Mouse (Mus musculus) intestine, postnatal 0 days (tissue): ENCODE data around the gene Tigit. TPM values are rescaled to one million over a fixed set of nuclear protein-coding genes. Genes with fewer than 3 reads are reported as not detected.

Experiments
- ATAC-seq: fragments of 200-750 bp; cut with Nextera tagmentation; 2 replicates; pipeline ENCODE4 v1.8.0; 2017; ENCODE audit warnings: mild to moderate bottlenecking, moderate TSS enrichment, moderate library complexity
- H3K27ac ChIP-seq: fragments of 300-500 bp; sonication (generic); 2 replicates; pipeline ENCODE4 v1.5.1; 2014; ENCODE audit warnings: mild to moderate bottlenecking, low read depth, low read length, moderate library complexity
- H3K27me3 ChIP-seq: fragments of 300-500 bp; sonication (generic); replicated peaks from 2 replicates; pipeline ENCODE4 v1.6.1; 2014; ENCODE audit warnings: low read length, mixed read lengths; ENCODE audit not compliant: control insufficient read depth, insufficient read depth
- H3K36me3 ChIP-seq: fragments of 300-500 bp; sonication (generic); 2 replicates; pipeline ENCODE4 v1.6.1; 2014; ENCODE audit warnings: mild to moderate bottlenecking, moderate library complexity; ENCODE audit not compliant: control insufficient read depth, insufficient read depth
- H3K4me1 ChIP-seq: fragments of 300-500 bp; sonication (generic); replicated peaks from 2 replicates; pipeline ENCODE4 v1.6.1; 2014; ENCODE audit warnings: antibody characterized with exemption, low read length, mixed read lengths; ENCODE audit not compliant: control insufficient read depth, insufficient read depth
- H3K4me2 ChIP-seq: fragments of 300-500 bp; sonication (generic); replicated peaks from 2 replicates; pipeline ENCODE4 v1.6.1; 2014; ENCODE audit warnings: low read depth, mild to moderate bottlenecking, moderate library complexity
- H3K4me3 ChIP-seq: fragments of 300-500 bp; sonication (generic); 2 replicates; pipeline ENCODE4 v1.5.1; 2014; ENCODE audit warnings: low read depth, low read length
- H3K9ac ChIP-seq: fragments of 300-500 bp; sonication (generic); 2 replicates; pipeline ENCODE4 v1.6.1; 2014; ENCODE audit warnings: mild to moderate bottlenecking, low read depth, low read length
- H3K9me3 ChIP-seq: fragments of 300-500 bp; sonication (generic); 2 replicates; pipeline ENCODE4 v1.6.1; 2016; ENCODE audit warnings: mixed run types; ENCODE audit not compliant: control insufficient read depth
- CTCF ChIP-seq: sonication (generic); IDR thresholded peaks from 2 replicates; pipeline ENCODE4 v1.5.1; 2016; ENCODE audit warnings: low read depth, mild to moderate bottlenecking, control low read depth, antibody characterized with exemption, moderate library complexity
- WGBS: fragments of 180-500 bp; shearing (Covaris S2); extraction: QIAGEN DNeasy Blood & Tissue Kit; methylation state at CpG from one replicate; pipeline ENCODE4 v1.1.7; 2014; 5-methylcytosine and 5-hydroxymethylcytosine counted together
- polyA plus RNA-seq: library from polyadenylated mRNA; unstranded; fragments of >200 nt; fragmentation: Nextera tagmentation; extraction: Ambion mirVana; gene quantifications from 2 replicates; pipeline ENCODE4 v1.2.1, GENCODE M21; 2015

Gene Tigit
- polyA plus RNA-seq, 1 experiment from 2014 or later, result not detected

DNA sequence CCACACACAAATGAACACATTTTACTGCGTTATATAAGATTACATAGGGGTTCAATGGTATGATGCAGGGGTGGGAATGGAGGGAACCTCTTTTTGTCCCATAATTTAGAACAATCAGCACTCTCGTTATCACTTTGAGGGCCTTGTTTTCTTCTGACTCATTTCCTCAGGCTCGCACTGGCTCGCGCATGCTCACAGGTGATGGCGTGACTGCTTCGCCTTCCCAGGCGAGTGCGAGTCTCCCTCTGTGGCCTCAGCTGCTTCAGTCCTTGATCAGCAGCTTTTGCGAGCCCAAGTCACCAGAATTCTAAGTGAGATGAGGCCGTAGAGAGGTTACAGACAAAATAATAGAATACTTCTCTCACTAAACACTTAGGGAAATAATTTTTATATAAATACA lies 30.2 kb upstream of the Tigit start:
- Histone ChIP-seq H3K4me3 (no peak overlapping the region), H3K27me3 (no peaks in the 10 kb centered on the region), H3K9ac (no peak overlapping the region), H3K4me1 (no peaks in the 10 kb centered on the region), H3K9me3 (no peaks in the 10 kb centered on the region), H3K4me2 (no peak overlapping the region), H3K36me3 (no peaks in the 10 kb centered on the region), H3K27ac (no peak overlapping the region)
- ATAC-seq, result no peak
- TF ChIP-seq CTCF, result no peak
- WGBS, result 89% methylated on average over 11 of the region's 11 CpGs

DNA sequence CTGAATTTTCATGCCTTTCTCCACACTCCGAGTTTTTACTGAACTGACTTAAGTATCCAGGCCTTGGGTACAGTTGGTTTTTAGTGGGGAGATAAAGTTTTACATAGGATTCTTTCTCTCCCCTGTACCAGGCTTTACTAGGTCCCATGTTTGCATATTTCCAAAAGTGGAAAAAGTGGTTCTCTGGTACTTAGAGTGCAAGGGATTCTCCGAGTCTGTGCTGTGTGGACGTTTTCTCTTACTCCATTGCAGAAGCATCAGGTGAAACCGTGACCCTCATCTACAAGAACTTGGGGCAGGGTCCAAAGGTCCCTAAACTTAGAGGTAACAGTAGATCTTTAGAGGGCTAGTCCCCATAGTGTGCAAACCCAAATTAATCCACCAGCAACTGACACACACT lies 28.7 kb upstream of the Tigit start:
- Histone ChIP-seq H3K4me1 (no peaks in the 10 kb centered on the region), H3K9me3 (no peaks in the 10 kb centered on the region), H3K27me3 (no peaks in the 10 kb centered on the region), H3K4me2 (no peak overlapping the region), H3K9ac (no peak overlapping the region), H3K4me3 (no peak overlapping the region), H3K27ac (no peak overlapping the region), H3K36me3 (no peaks in the 10 kb centered on the region)
- 87% methylated on average over 4 of the region's 4 CpGs for WGBS
- no peak for ATAC-seq
- TF ChIP-seq CTCF, result no peak

- H3K4me3 ChIP-seq, result no peak overlapping the region
- no peak for TF ChIP-seq CTCF
- no peaks in the 10 kb centered on the region for H3K36me3 ChIP-seq
- H3K9me3 ChIP-seq, result no peaks in the 10 kb centered on the region
- H3K9ac ChIP-seq, result no peak overlapping the region
- ATAC-seq, result no peak
- WGBS, result 94% methylated on average over 5 of the region's 5 CpGs
- no peak overlapping the region for H3K4me2 ChIP-seq
- H3K27me3 ChIP-seq, result no peaks in the 10 kb centered on the region
- H3K4me1 ChIP-seq, result no peaks in the 10 kb centered on the region
- no peak overlapping the region for H3K27ac ChIP-seq
Measured at GRCm38 (mm10) chr16:43691741-43692140, 27.8 kb upstream of the Tigit start.

- Histone ChIP-seq H3K36me3 (no peaks in the 10 kb centered on the region), H3K9me3 (no peaks in the 10 kb centered on the region), H3K27ac (no peak overlapping the region), H3K27me3 (no peaks in the 10 kb centered on the region), H3K9ac (no peak overlapping the region), H3K4me3 (no peak overlapping the region), H3K4me2 (no peak overlapping the region), H3K4me1 (no peaks in the 10 kb centered on the region)
- no peak for TF ChIP-seq CTCF
- no peak for ATAC-seq
- WGBS, result 83% methylated on average over 2 of the region's 2 CpGs
Measured at GRCm38 (mm10) chr16:43690912-43691311, 27.0 kb upstream of the Tigit start.

GRCm38 (mm10) chr16:43690211-43690690 lies 26.3 kb upstream of the Tigit start:
- Histone ChIP-seq H3K9me3 (no peaks in the 10 kb centered on the region), H3K4me3 (no peak overlapping the region), H3K4me1 (no peaks in the 10 kb centered on the region), H3K36me3 (no peaks in the 10 kb centered on the region), H3K27ac (no peak overlapping the region), H3K9ac (no peak overlapping the region), H3K4me2 (no peak overlapping the region), H3K27me3 (no peaks in the 10 kb centered on the region)
- no peak for ATAC-seq
- TF ChIP-seq CTCF, result no peak
- WGBS, result 87% methylated on average over 3 of the region's 3 CpGs

DNA sequence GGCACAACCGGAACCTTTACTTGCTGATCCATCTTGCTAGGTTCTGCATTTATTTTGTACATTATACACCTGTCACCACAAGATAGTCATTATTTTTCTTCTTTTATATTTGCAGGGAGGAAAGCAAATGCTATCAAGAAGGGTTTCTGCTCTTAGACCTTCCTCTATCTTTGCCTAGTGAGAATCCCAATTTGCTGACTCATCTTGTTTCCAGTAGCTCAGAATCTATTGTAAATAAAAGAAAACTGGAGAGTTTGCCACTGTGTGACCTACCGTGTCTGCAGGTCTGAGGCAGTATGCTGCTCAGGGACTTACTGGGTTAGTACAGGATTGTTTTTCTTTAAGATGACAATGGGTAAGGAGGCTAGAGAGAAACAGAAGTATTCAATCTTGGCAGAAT lies 24.0 kb upstream of the Tigit start:
- Histone ChIP-seq H3K27me3 (no peaks in the 10 kb centered on the region), H3K9me3 (no peaks in the 10 kb centered on the region), H3K4me1 (no peaks in the 10 kb centered on the region), H3K27ac (no peak overlapping the region), H3K36me3 (no peaks in the 10 kb centered on the region), H3K4me3 (no peak overlapping the region), H3K9ac (no peak overlapping the region), H3K4me2 (no peak overlapping the region)
- WGBS, result 71% methylated on average over 2 of the region's 2 CpGs
- ATAC-seq, result no peak
- TF ChIP-seq CTCF, result no peak

DNA sequence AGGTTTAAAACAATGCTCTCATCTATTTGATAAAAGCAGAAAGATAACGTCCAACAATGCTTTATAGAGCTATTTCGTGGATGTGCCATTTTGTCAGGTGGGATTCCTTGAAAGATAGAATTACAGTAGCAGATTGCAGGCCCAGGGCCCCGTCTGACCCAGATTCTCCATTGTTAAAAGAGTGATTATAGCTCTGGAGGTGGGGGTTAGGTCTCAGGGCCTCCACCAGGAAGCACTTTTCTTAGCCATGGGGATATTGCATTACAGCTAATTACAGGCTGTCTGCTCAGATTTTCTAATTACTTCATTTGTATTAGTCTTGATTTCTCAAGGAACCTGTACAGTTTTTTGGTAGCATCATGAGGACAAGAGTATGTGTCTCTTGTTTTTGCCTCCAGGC lies 10.5 kb upstream of the Tigit start:
- TF ChIP-seq CTCF, result no peak
- Histone ChIP-seq H3K4me1 (no peaks in the 10 kb centered on the region), H3K27me3 (no peaks in the 10 kb centered on the region), H3K9me3 (no peaks in the 10 kb centered on the region), H3K9ac (no peak overlapping the region), H3K4me3 (no peak overlapping the region), H3K27ac (no peak overlapping the region), H3K36me3 (no peaks in the 10 kb centered on the region), H3K4me2 (no peak overlapping the region)
- ATAC-seq, result no peak
- 67% methylated on average over 3 of the region's 3 CpGs for WGBS
